Mouse (Mus musculus) ES-CJ7 (cell line): ENCODE data around the gene Paf1.

ENCODE experiments used
- DNase-seq: peaks from one replicate; pipeline ENCODE4 v3.0.0; 2011; ENCODE audit warnings: low read depth, low spot score

The Paf1 gene

DNA sequence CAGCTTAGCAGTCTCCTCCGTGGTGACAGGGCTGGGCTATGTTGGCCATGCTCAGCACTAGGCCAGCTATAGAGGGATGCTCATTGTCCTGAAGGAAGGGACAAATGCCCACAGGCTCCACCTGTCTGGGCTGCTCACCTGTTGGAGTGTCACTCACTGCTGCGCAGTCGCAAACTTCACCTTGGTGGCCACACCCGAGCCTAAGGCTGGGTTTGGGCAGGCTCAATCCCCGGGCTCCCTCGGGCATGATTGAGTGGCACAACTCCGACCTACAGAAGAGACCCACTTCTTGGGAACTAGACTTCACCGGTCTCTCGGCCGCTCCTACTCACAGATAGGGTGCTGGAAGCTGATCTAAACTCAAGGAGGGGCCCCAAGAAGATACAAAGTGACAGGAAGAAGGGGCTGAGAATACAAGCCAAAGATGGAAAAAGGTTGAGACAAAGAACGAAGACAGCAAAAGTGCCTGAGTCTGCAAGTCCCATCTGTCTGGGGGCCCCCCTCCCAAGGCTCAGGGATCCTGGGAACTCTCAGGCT lies 21.7 kb upstream of the Paf1 start:
- DNase-seq, result no peak

GRCm38 (mm10) chr7:28371514-28371989 lies 21.2 kb upstream of the Paf1 start:
- no peak for DNase-seq

DNA sequence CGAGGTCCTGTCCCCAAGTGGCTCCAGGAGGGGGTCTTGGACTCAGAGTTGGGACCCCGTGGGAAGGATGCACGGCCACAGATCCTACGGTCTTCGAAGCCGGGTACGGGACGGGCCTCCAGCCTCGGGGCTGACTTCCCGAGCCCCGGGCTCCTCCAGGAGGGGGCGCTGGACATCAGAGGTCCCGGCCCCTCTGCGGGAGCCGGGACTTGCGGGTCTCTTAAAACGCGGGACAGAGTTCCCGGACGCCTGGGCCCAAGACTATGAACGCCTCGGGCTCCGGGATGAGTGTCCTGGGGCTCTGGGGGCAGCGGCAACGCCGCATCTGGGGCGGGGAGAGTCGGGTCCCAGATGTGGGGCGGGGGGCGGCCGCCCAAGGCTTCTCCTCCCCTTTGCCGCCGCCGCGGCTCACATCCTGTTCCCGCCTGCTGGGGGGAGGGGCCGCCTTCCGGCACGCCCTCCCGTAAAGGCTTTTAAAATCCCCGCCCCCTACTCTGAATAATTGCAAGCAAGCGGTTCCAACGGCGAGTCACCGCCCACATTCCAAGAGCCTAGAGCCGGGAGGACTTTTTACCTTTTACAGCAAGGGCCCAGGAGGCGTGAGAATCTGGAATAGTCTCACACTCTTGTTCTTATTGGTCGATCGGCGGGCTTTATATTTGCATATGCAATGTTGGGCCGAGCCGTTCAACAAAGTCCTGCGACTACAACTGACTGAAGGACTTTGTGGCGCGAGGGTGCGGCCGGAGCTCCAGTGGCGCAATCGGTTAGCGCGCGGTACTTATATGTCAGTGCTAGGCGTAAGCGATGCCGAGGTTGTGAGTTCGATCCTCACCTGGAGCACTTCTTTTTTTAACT lies 20.3 kb upstream of the Paf1 start, which contains the start of gene Plekhg2:
TSS of gene Plekhg2 (minus strand) at position 349 of the 858 bp plus-strand sequence.
- DNase-seq, result peak; percentile 99

DNA sequence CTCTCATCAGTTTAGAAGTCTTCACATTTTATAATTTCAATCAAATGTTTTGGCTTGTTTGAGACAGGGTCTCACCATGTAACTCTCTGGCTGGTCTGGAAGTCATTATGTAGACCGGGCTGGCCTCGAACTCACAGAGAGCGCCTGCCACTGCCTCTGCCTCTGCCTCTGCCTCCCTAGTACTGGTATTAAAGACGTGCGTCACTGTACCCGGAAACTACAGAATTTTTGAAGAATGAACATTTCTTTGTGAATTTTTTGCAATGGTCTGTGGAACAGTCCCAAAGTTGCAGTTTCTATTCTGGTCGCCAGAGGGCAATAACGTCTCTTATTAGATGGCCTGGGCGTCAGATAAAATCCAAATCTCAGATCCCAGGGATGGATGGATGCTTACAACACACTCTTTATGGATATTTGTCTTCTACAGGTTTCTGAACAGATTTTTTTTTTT lies 19.6 kb upstream of the Paf1 start:
- peak; percentile 83 for DNase-seq

DNA sequence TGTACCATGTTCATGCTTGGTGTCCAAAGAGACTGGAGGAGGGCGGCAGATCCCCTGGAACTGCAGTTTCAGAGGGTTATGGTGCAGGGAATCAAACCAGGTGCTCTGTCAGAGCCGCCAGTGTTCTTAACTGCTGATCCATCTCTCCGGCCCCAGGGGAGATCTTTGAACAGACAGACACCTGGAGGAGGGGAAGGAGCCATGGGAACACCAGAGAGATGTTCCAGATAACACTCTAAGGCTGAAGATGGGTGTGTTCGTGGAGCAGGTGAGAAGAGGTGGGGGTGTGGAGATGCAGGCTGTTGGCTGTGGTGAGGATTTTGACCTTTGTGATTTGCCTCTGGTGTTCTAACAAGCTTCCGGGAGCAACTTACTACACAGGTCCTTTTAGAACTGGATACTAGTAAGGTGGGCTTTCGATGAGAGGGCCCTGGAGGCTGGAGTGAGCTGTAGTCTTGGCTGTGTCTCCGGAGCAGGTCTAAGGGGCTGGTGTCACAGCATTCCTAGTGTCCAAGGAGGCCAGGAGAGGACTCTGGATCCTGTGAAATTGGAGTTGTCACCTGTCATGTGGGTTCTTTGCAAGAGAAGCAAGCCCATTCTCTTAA lies 18.8 kb upstream of the Paf1 start:
- DNase-seq, result no peak

DNA sequence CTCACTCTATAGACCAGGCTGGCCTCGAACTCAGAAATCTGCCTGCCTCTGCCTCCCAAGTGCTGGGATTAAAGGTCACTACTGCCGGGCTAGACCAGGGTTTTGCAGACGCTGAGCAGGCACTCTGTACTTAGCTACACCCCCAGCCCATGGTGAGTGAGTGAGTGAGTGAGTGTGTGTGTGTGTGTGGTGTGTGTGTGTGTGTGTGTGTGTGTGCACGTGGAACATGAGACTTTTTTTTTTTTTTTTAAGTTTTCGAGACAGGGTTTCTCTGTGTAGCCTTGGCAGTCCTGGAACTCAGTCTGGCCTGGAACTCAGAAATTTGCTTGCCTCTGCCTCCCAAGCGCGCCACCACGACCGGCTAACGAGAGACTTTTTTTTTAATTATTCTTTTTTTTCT lies 18.1 kb upstream of the Paf1 start:
- DNase-seq, result no peak

- DNase-seq, result peak; percentile 90
These were observed 17.4 kb upstream of the Paf1 start for GRCm38 (mm10) chr7:28375176-28375921.

DNA sequence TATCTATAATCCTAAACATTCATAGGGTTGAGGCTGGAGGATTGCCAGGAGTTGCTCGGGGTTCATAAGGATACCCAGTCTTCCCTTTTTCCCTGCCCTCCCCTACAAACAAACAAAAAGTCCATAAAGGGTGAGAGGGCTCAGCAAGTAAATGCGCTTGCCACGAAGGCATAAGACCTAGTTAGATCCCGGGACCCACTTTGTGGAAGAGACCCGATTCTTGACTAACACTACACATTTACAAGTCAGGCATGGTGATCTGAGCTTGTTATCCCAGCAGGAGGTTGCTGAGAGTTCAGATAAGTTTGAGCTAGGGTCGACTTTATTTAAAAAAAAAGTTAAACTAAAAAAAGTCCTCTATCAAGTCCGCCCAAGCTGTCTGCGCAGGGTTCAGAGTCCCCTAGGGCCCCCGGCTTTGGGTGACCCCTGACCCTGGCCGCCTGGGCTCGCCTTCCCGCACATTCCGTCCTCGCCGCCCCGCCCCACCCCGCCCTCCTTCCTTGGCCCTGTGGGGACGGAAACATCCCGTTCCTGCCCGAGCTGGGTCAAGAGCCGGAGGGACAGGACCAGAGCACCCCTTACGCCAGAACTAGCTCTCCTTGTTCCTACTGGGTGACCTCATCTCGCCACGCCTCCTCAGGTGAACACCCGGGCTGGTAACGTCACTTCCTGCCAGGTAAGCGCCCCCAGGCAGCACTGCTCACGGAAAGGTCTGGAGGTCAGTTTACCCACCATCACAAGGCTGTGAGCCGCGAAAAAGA lies 16.6 kb upstream of the Paf1 start:
- DNase-seq, result peak; percentile 87

DNA sequence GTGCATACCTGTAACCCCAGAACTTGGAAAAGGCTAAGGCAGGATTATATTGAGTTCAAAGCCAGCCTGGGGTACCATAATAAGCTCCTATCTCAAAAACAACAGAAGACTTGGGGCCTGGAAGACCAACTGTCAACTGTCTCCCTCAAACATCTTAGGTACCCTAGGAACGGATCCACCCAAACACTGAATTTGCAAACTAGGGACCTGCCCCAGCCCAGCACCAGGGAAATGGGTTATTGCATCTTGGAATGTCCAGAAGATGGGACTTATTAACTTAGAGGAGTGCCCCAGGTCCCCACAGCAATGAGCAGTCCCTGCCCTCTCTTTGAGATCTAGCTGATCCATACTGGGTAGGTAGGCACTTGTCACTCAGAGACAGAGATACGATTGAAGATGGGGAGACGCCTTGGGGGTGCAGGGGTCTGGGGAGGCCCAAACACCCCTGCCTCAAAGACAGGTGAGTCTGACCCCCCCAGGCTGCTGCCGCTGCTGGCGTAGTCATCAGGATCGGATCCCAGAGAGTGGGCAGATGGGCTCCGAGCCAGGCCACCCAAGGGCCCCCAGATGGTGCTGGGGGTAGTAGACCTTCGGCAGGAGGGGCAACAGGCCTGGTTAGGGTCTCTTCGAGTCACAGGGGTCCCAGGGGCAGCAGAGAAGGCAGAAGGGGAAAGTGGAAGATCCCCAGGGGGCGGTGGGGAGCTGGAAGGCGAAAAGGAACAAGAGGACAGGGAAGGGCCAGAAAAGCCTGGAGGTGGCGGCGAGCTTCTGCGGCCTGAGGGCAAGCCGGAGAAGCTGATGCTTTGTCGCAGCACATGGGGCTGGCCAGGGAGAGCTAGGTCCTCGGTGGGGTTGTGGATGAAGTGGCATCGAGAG lies 15.3 kb upstream of the Paf1 start:
- no peak for DNase-seq

DNA sequence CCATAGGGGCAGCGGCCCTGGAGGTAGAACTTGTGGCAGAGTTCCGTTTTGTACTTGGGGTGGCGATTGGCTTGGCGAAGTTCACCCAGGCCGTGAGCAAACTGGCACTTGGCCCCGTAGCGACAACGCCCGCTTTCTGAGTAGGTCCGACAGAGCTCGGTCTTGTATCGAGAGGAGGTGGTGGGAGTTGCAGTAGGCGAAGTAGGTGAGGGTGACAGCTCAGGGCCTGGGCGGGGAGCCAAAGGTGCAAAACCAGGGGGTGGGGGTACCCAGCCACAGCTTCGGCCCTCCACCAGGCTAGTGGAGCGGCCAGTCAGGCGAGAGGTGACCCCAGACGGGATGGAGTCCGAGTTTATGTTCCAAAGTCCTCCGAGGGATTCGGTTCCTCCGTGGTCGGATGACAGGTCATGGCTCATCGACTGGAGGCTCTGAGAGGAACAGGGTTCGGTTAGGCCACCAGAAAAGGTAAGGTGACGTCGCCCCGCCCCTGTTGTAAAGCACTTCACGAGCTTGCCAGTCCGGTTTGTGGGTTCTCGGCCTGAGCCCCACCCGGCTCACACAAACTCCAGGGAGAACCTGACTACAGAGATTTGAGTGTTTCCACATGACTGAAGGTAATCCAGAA lies 14.6 kb upstream of the Paf1 start:
- DNase-seq, result no peak

DNA sequence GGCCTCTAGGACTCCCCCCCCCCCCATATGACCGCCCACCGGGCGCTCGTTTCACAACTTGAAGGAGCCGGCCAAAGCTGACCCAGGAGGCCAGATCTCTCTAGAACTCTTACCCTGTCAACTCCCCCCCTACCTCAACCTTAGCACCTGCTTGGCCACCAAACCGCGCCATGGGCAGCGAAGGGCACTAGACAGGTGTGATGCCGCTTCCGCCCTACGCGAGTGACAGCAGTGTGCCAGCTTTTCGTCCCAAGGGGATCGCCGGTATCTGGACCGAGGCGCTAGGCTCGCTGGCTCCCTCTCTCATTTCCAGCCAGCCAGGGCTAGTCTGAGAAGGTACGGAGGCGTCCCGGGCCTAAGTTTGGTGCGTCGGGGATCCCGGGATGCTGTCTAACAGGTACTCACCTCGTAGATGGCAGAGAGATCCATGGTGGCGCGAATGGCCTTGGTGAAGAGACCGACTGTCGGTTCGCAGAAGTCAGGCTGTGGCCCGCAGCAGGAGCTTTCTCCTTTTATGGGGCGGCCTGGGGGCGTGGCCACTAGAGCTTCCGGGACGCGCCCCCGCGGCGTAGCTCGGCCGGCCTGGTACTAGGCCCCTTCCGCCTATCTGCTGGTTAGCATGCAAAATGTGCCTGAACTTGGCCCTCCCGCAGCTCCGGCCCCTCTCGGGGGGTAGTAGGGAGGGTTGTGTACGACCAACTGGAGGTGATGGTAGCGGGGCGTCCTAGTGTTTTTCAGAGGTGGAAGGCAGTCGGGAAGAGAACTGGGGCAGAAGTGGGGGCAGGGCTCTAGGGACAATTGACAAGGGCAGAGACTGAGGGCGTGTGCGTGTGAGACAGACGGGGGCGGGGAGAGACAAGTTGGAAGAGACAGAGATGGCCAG lies 13.7 kb upstream of the Paf1 start:
- DNase-seq, result peak; percentile 95

DNA sequence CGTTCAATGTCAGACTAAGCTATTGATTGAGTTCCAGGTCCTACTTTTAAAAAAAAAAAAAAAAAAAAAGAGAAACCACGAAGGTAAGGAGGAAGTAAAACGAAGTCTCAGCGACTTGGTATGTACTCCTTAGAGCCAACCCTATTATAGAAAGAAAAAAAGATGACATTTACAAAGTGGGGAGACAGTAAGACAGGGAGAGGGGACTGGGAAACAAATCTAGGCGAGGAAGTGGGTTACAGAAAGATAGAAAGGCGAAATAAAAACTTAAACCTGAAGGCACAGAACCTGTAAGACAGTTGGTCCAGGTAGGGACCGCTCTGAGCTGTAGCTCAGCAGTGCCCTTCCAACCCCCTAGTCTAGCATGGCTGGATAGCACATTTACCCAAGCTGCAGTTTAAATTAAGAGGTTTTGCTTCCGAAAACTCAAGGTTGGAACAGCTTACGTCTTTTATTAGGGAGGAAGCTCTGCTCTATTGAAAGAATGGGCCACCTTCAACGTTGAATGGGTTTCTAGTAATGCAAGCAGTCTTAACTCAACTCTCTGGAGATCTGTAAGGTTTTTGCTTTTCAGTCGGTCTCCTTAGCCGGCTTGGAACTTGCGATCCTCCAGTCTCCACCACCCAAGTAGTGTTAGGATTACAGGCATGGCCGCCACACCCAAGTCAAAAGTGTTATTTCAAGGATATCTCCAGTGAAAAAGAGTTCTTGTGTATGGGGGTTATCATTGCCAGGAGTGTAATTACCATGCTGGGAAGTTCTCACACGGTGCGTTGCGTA lies 12.3 kb upstream of the Paf1 start, which contains the start of gene Zfp36:
TSS of gene Zfp36 (minus strand) at position 17 of the 780 bp plus-strand sequence.
- no peak for DNase-seq

DNA sequence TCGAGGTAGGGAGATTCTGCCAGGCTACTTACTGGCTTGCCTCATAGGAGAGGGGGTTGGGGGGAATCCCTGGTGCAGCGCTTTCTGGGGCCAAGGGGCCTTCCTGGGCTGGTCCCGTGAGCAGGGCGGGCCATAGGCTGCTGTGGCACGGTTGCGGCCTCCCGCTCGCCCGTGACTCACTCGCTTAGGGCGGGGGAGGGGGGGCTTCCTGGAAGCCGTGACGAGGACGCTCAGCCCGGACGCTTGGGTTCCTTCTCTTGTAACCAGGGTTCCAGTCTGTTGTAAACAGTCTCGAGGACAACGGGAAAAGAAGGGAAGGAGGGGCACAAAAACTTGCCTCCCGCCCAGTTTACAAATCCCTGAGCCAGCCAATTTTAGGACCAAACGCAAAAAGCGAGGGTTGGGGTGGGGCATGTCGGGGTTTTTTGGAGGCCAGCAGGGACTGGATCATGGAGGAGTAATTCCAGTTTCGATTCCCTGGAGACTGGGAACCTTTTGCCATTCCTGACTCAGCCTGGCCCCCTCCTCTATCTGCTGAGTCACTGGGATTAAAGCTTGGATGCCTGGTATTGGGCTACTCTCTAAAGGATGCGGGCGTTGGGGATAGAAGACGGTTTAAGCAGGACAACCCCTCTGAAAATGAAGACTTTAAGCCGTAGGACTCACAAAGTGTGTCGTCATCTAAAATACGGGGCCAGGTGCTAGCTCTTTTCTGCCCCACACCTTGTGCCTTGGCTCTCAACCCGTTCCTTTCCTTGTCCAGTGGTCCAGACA lies 11.5 kb upstream of the Paf1 start:
- peak; percentile 70 for DNase-seq

DNA sequence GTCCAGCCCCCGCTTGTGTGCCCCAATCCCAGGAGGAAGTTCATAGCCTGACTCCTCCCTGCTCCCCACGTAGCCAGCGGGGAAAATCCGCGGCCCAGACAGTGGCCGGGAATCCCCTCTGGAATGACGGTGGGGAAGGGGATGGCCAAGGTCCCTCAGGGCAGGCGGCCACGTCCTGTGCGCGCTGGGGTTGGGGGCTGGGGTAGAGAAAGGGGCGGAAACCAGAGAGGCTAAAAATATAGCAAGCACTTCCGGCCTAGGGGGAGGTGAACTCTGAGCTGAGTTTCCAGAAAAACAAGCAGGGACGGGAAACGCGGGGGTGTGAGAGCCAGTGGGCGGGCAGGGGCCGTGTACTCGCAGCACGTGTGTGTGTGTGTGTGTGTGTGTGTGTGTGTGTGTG lies 10.8 kb upstream of the Paf1 start:
- DNase-seq, result peak; percentile 74

GRCm38 (mm10) chr7:28382347-28382951 lies 10.3 kb upstream of the Paf1 start:
- no peak for DNase-seq

DNA sequence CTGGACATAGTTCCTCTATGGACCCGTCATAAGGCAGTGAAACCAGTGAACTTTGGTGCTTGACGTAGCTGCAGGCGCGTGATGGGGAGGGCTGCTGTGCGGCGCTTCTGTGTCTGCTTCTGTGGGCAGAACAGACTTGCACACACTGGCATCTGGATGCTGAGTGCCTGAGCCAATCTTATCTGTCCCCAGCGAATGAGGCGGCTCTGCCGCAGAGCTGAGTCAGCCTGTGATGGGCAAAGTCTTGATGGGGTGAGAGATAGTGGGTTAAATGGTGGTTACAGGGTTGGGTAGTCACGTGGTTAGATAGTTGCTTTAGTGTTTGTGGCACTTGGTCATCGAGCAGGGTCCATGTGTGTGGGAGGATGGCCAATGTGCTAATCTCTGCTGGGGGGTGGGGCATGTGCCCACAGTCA lies 9.8 kb upstream of the Paf1 start:
- DNase-seq, result no peak

DNA sequence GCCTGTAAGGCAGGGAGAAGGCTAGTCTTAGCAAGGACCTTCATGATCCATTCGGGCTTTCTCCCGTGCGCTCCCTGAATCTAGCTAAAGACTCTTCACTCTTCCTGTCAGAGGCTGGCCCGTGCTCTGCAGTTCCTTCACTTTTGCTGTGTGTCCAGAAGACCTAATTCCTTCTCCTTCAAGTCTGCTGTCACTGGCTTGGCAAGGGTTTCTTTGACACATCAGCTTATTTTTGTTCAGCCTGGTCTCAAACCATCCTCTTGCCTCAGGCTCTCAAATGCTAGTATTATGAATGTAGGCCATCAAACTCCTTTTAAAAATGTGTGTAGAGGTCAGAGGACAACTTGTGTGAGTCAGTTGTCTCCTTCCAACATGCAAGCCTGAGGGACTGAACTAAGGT lies 9.1 kb upstream of the Paf1 start:
- no peak for DNase-seq
